Mouse (Mus musculus) hindbrain, embryonic 16.5 days (tissue): ENCODE data around the gene Erp44. TPM values are rescaled to one million over a fixed set of nuclear protein-coding genes. Genes with fewer than 3 reads are reported as not detected.

Experiments used
- ATAC-seq: fragments of 200-750 bp; cut with Nextera tagmentation; 2 replicates; pipeline ENCODE4 v1.8.0; 2017; ENCODE audit warnings: moderate TSS enrichment, moderate library complexity
- H3K27ac ChIP-seq: fragments of 300-500 bp; sonication (generic); 2 replicates; pipeline ENCODE4 v1.5.1; 2014; ENCODE audit warnings: low read depth, mild to moderate bottlenecking, control low read depth, low read length, moderate library complexity
- H3K27me3 ChIP-seq: fragments of 300-500 bp; sonication (generic); replicated peaks from 2 replicates; pipeline ENCODE4 v1.6.1; 2014; ENCODE audit warnings: low read length; ENCODE audit not compliant: control insufficient read depth, insufficient read depth
- H3K36me3 ChIP-seq: fragments of 300-500 bp; sonication (generic); 2 replicates; pipeline ENCODE4 v1.6.1; 2014; ENCODE audit warnings: mild to moderate bottlenecking, low read length, moderate library complexity, mixed read lengths; ENCODE audit not compliant: control insufficient read depth, insufficient read depth
- H3K4me1 ChIP-seq: fragments of 300-500 bp; sonication (generic); 2 replicates; pipeline ENCODE4 v1.6.1; 2014; ENCODE audit warnings: low read depth, low read length; ENCODE audit not compliant: control insufficient read depth, insufficient read depth
- H3K4me2 ChIP-seq: fragments of 300-500 bp; sonication (generic); 2 replicates; pipeline ENCODE4 v1.6.1; 2014; ENCODE audit warnings: mild to moderate bottlenecking, low read length, control low read depth, moderate library complexity
- H3K4me3 ChIP-seq: fragments of 300-500 bp; sonication (generic); 2 replicates; pipeline ENCODE4 v1.5.1; 2014; ENCODE audit warnings: mild to moderate bottlenecking, low read length, control low read depth, moderate library complexity
- H3K9ac ChIP-seq: fragments of 300-500 bp; sonication (generic); 2 replicates; pipeline ENCODE4 v1.6.1; 2014; ENCODE audit warnings: low read depth, mild to moderate bottlenecking, control low read depth, low read length, moderate library complexity
- H3K9me3 ChIP-seq: fragments of 300-500 bp; sonication (generic); 2 replicates; pipeline ENCODE4 v1.6.1; 2014; ENCODE audit warnings: mild to moderate bottlenecking, low read length, moderate library complexity; ENCODE audit not compliant: control insufficient read depth
- WGBS: fragments of 180-500 bp; shearing (Covaris S2); extraction: QIAGEN DNeasy Blood & Tissue Kit; methylation state at CpG from one replicate; pipeline ENCODE4 v1.1.7; 2014; 5-methylcytosine and 5-hydroxymethylcytosine counted together
- polyA plus RNA-seq: library from polyadenylated mRNA; unstranded; fragments of >200 nt; fragmentation: Nextera tagmentation; extraction: Ambion mirVana; gene quantifications from 2 replicates; pipeline ENCODE4 v1.2.1, GENCODE M21; 2015

The Erp44 gene
- polyA plus RNA-seq = 64.2 and 64.3 TPM in 2 replicates

DNA sequence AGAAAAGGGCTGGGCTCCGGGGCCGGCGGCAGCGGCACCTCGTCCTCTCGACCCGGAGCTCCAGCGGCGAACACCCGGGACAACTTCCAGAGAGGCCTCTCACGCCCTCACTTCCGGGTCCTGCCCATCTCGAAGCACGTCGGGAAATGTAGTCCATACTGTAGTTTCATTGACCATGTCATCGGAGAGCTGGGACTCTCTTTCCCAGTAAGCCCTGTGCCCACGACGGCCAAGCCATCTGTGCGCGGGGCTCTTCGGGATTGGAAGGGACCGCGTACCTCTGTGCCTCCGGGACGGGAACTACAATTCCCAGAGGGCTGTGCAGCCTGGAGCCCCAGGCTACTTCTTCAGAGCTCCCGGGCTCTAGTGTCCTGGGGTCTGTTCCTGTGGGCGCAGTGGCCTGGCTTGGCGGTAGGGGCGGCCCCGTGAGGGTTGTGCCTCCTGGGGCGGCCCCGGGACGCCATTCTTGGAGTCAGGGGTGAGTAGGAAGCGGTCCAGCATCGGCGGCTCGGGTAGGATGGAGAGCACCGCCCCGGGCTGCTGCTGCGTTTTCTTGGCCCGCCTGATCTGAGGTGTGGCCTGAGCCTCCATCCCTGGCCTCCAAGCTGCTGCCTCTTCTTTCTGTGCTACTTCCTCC, at the start of gene Erp44, which contains the start of gene Invs:
Erp44 (minus strand) TSS at position 61 of the 637 bp plus-strand sequence.
Invs (plus strand) TSS at position 263 of the 637 bp plus-strand sequence.
- Histone ChIP-seq H3K27ac (peak within 1 kb of the TSS; percentile 87), H3K4me1 (peaks cover 9% of the 10 kb centered on the region), H3K9me3 (no peaks in the 10 kb centered on the region), H3K4me3 (peak within 1 kb of the TSS; percentile 97), H3K4me2 (peak within 1 kb of the TSS; percentile 67), H3K27me3 (no peaks in the 10 kb centered on the region), H3K9ac (peak within 1 kb of the TSS; percentile 93), H3K36me3 (no peaks in the 10 kb centered on the region)
- peak; percentile 100 for ATAC-seq
- WGBS = under 1% methylated on average over 36 of the region's 41 CpGs

DNA sequence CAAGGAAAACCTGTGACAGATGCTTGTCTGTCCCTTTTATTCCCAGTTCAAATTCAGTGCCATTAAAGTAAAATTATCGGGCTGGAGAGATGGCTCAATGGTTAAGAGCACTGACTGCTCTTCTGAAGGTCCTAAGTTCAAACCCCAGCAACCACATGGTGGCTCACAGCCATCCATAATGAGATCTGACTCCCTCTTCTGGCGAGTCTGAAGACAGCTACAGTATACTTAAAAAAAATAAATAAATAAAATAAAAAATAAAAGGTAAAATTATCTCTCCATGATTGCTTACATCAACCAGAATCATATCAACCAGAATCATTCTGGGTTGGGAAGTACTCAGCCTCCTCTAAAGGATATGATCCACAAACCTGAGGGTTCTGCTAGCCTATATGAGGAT, 48.7 kb upstream of the Erp44 start:
- Histone ChIP-seq H3K4me2 (no peak overlapping the region), H3K27me3 (no peaks in the 10 kb centered on the region), H3K9ac (no peak overlapping the region), H3K4me1 (no peaks in the 10 kb centered on the region), H3K27ac (no peak overlapping the region), H3K4me3 (no peak overlapping the region), H3K36me3 (no peaks in the 10 kb centered on the region), H3K9me3 (no peaks in the 10 kb centered on the region)
- 59% methylated on average over 2 of the region's 2 CpGs for WGBS
- ATAC-seq = no peak

DNA sequence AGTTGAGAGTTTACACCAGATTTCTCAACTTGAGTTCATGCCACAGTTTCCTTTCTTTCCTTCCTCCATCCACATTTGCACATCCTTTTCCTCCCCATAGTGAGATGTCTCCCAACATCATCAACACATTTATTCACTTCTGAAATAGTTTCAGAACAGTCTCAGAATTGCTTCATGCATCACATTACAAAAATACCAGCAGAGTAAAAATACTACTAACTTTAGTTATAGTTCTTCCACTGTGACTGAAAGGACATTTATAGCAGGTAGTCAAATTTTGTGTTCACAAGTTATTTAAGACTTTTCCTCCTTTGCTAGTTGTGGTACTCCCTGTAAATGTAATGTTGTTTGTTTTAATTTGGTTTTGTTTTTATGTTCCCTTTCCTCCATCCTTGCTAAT, 47.8 kb upstream of the Erp44 start:
- H3K9ac ChIP-seq = no peak overlapping the region
- no peak for ATAC-seq
- no peak overlapping the region for H3K27ac ChIP-seq
- no peak overlapping the region for H3K4me2 ChIP-seq
- no peaks in the 10 kb centered on the region for H3K27me3 ChIP-seq
- H3K9me3 ChIP-seq = no peaks in the 10 kb centered on the region
- H3K4me1 ChIP-seq = no peaks in the 10 kb centered on the region
- no peaks in the 10 kb centered on the region for H3K36me3 ChIP-seq
- H3K4me3 ChIP-seq = no peak overlapping the region

DNA sequence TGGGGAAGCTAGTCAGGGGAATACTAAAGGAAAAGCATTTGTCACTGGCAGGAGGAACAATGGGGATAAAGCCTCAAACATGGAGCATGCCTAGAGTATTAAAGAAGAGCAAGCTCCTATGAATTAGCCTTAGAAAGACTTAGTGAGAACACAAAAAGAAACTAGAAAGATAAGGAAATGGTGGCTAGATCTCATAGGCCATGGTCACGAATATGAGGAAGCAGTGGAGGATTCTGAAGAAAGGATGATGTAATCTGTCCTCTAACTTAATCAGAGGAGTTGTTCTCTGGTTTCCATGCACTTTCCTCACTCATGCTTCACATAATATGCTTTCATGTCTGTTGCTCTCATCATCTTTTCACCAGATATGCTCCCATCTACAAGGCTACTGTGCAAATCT, 42.7 kb upstream of the Erp44 start:
- H3K4me3 ChIP-seq = no peak overlapping the region
- WGBS = 43% methylated on average over 1 of the region's 1 CpGs
- no peak overlapping the region for H3K9ac ChIP-seq

DNA sequence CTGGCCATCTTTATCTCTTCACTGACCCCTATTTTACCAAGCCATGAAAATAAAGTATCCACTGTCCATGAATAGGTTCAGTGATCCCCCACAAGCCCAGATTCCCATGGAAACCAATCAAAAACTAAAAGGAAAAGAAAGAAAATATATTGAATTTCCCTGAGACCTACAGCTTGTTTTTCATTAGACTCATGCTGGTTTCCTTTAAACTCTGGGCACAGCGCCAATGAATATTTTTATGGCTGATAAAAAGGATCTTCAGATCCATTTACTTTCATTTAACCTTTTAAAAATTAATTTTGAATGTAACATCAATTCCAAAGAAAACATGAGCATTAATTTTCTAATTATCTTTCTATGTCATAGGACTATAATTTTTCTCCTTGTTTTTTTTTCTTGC, 41.9 kb upstream of the Erp44 start:
- H3K4me2 ChIP-seq = no peak overlapping the region
- H3K27ac ChIP-seq = no peak overlapping the region
- H3K27me3 ChIP-seq = no peaks in the 10 kb centered on the region
- ATAC-seq = no peak
- H3K4me1 ChIP-seq = no peaks in the 10 kb centered on the region
- no peak overlapping the region for H3K9ac ChIP-seq
- H3K9me3 ChIP-seq = no peaks in the 10 kb centered on the region
- H3K36me3 ChIP-seq = no peaks in the 10 kb centered on the region
- 73% methylated on average over 1 of the region's 1 CpGs for WGBS
- no peak overlapping the region for H3K4me3 ChIP-seq

More for the DNA sequence above, 42.7 kb upstream of the Erp44 start:
- no peak overlapping the region for H3K4me2 ChIP-seq
- no peak overlapping the region for H3K27ac ChIP-seq
- H3K4me1 ChIP-seq = no peaks in the 10 kb centered on the region
- ATAC-seq = no peak
- H3K36me3 ChIP-seq = no peaks in the 10 kb centered on the region
- no peaks in the 10 kb centered on the region for H3K9me3 ChIP-seq
- no peaks in the 10 kb centered on the region for H3K27me3 ChIP-seq

DNA sequence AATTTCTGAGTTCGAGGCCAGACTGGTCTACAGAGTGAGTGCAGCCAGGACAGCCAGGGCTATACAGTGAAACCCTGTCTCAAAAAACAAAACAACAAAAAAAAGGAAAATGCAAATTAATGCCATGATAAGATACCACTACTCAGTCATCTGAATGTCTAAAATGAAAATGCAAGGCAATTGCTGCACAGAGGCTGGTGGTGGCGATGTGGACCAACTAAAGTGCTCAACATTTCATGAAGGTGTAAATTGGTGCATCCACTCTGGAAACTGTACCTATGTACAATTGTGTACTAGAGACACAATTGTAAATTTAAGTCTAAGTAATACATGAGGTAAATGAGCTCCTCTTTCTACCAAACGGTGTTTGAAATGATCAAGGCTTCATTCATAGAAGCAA, 36.7 kb upstream of the Erp44 start:
- 95% methylated on average over 3 of the region's 3 CpGs for WGBS
- ATAC-seq = no peak
- H3K9me3 ChIP-seq = no peaks in the 10 kb centered on the region

DNA sequence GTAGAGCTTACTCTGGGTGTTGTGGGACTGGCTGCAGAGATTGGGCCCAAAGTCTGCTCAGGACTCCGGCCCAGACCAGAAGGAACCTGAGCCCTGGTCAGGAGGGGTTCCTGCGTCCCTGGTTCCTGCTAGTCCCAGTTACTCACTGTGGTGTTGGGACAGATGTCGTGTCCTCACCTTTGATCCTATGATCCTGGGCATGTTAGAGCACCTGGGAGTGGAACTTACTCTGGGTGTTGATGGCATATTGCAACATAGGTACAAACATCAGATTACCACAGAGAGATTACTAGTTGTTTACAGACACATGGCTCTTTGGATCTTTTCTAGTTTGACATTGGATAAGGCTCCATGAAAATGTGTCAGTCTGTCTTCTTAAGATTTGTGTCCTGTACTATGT, 35.5 kb upstream of the Erp44 start:
- ATAC-seq = no peak
- Histone ChIP-seq H3K36me3 (no peaks in the 10 kb centered on the region), H3K27me3 (no peaks in the 10 kb centered on the region), H3K9ac (no peak overlapping the region), H3K4me2 (no peak overlapping the region), H3K27ac (no peak overlapping the region), H3K4me3 (no peak overlapping the region), H3K9me3 (no peaks in the 10 kb centered on the region), H3K4me1 (no peaks in the 10 kb centered on the region)
- WGBS = 92% methylated on average over 3 of the region's 3 CpGs

More for the DNA sequence above, 36.7 kb upstream of the Erp44 start:
- no peaks in the 10 kb centered on the region for H3K27me3 ChIP-seq
- no peak overlapping the region for H3K9ac ChIP-seq
- H3K36me3 ChIP-seq = no peaks in the 10 kb centered on the region
- no peak overlapping the region for H3K4me2 ChIP-seq
- no peak overlapping the region for H3K27ac ChIP-seq
- H3K4me3 ChIP-seq = no peak overlapping the region
- no peaks in the 10 kb centered on the region for H3K4me1 ChIP-seq

DNA sequence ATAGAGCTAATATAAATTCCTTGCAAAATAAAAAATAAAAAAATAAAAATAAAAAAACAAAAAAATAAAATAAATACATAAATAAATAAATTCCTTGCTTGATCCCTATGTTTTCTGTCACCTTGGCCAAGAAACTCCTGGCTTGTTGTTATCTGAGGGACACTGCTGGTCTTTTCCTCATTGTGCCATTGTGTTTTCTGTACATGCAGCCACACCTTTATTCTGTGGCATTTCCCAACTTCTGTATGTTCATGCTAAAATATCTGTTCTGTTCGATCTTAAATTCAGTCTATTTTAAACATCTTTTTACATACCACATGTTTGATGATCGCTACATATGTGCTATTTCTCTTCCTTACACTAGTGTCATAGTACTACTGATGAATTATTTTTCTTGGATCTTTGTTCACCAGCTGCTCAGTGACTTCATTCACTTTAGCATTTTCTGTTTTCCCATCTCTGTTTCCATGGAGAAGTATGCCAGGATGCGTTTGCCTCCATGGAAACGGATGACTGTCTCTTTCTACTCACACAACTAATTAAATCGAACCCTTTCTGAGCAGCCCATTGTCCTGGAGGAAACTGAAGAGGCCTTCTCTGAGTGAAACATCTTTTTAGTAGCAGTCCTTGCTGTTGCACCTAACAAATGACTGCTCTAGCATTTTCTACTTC, 7.9 kb upstream of the Erp44 start:
- no peaks in the 10 kb centered on the region for H3K9me3 ChIP-seq
- no peaks in the 10 kb centered on the region for H3K27me3 ChIP-seq
- 25% methylated on average over 5 of the region's 5 CpGs for WGBS
- peak; percentile 86 for ATAC-seq
- no peaks in the 10 kb centered on the region for H3K36me3 ChIP-seq
- no peaks in the 10 kb centered on the region for H3K4me1 ChIP-seq
- no peak overlapping the region for H3K4me2 ChIP-seq
- peak overlapping the region; percentile 48; the same call in 1 of the 2 replicates for H3K27ac ChIP-seq
- no peak overlapping the region for H3K9ac ChIP-seq
- no peak overlapping the region for H3K4me3 ChIP-seq

DNA sequence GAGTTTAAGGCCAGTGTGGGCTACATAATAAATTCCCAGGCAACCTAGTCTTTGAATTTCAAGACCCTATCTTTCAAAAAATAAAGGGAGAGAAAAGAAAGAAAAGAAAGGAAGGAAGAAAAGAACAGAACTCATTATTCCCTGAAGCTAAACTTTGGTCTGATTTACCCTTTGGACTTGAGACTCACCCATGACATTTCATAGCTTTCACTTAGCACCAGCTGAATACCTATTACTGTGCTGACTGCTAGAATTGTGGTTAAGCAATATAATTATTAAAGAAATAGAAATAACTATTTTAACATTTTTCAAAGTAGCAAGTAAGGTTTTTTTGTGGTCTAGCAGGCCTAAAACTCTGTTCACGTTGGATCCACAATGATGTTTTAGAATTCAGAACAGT, 1.8 kb upstream of the Erp44 start:
- Histone ChIP-seq H3K27ac (no peak overlapping the region), H3K4me2 (no peak overlapping the region), H3K9me3 (no peaks in the 10 kb centered on the region), H3K36me3 (no peaks in the 10 kb centered on the region), H3K4me1 (peaks cover 9% of the 10 kb centered on the region), H3K27me3 (no peaks in the 10 kb centered on the region), H3K9ac (no peak overlapping the region), H3K4me3 (no peak overlapping the region)
- ATAC-seq = no peak
- WGBS = 100% methylated on average over 1 of the region's 1 CpGs
